Mouse (Mus musculus): ENCODE measurements at regions not wholly inside any gene's neighbourhood (a gene's known extent, or its start where the extent isn't known, plus 50 kb on each side); places are given as distances from the start of the nearest gene placed in this dataset.

GRCm38 (mm10) chr10:111079051-111079450 lies 69.1 kb upstream of the Zdhhc17 start:
- no peak for ATAC-seq (replicated peaks; ENCODE audit: low FRiP score, poor library complexity, severe bottlenecking)

- ATAC-seq (replicated peaks; ENCODE audit: low FRiP score, poor library complexity, severe bottlenecking), result no peak
Observed at GRCm38 (mm10) chr10:111077632-111078031, 67.7 kb upstream of the Zdhhc17 start.

GRCm38 (mm10) chr10:111073851-111074430 lies 64.0 kb upstream of the Zdhhc17 start:
- ATAC-seq (replicated peaks; ENCODE audit: low FRiP score, poor library complexity, severe bottlenecking), result no peak

- no peak for ATAC-seq (replicated peaks; ENCODE audit: low FRiP score, poor library complexity, severe bottlenecking)
Observed at GRCm38 (mm10) chr10:111073262-111073661, 63.3 kb upstream of the Zdhhc17 start.

- no peak for ATAC-seq (replicated peaks; ENCODE audit: low FRiP score, poor library complexity, severe bottlenecking)
Observed at GRCm38 (mm10) chr10:111072554-111072909, 62.6 kb upstream of the Zdhhc17 start.

DNA sequence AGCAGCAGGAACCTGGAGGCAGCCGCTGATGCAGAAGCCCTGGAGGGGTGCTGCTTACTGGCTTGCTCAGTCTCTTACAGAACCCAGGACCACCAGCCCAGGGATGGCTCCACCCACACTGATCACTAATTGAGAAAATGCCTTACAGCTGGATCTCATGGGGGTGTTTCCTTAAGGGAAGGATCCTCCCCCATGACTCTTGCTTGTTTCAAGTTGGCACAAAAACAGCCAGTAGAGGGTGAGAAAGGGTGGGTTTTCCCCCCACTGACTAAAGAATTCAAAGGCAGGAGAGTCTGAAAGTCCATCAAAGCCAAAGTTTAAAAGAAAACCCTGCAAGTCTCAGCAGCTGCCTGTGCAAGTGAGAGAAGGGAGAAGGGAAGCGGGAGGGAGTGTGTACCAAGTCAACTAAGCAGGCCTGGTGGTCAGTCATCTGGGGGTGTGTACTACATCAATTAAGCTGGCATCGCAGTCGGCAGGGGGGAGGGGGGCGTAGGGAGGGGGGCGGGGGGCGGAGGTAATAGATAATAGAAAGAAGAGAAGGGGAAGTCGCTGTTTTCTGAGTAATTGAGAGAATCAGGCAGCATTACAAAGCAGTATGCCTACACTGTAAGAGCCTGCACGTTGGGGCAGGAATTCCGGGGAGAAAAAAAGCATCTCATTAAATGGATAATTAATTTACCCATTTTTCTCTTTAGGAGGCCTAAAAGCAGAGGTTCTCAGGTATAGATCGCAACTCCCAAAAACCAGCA lies 62.0 kb upstream of the Zdhhc17 start:
- ATAC-seq (replicated peaks; ENCODE audit: low FRiP score, poor library complexity, severe bottlenecking), result no peak

GRCm38 (mm10) chr10:111066146-111066545 lies 56.2 kb upstream of the Zdhhc17 start:
- ATAC-seq (replicated peaks; ENCODE audit: low FRiP score, poor library complexity, severe bottlenecking), result no peak

GRCm38 (mm10) chr10:111060626-111061025 lies 50.7 kb upstream of the Zdhhc17 start:
- ATAC-seq (replicated peaks; ENCODE audit: low FRiP score, poor library complexity, severe bottlenecking), result no peak
